Comparison of ENCODE assay signal across 8 mouse cellular contexts in genomic region chr17:56119981-56120880, GRCm38 (mm10). TPM values are rescaled to one million over a fixed set of nuclear protein-coding genes. Genes with fewer than 3 reads are reported as not detected.
DNase-seq lines count a peak whose midpoint lies in the region; ATAC-seq and TF ChIP-seq lines count a peak whose summit lies in the region.

No protein-coding gene starts in this region.

- 0 out of 2 replicates have a peak overlapping the region, but pooled peaks have one; percentile 6 for H3K9ac ChIP-seq in ES-E14 (ENCODE audit: insufficient read depth, low read depth, low read length, poor library complexity, severe bottlenecking)
- no peak overlapping the region for H3K9ac ChIP-seq in intestine, postnatal 0 days (ENCODE audit: low read depth, low read length)

- 4% methylated on average over 66 of the region's 66 CpGs for WGBS in intestine, postnatal 0 days
- WGBS in lung, adult 2 months = 3% methylated on average over 66 of the region's 66 CpGs

- intact Hi-C loops in left cerebral cortex, postnatal 36 days (cut with DNase I) = loop anchor here (5.0 kb wide), 1 partner anchor 37 kb away; no protein-coding TSS in a partner anchor

- no peak overlapping the region for H3K27ac ChIP-seq in ES-E14 (ENCODE audit: insufficient read depth, low read depth, low read length, poor library complexity, severe bottlenecking)
- H3K27ac ChIP-seq in intestine, postnatal 0 days (ENCODE audit: low read depth, low read length) = no peak overlapping the region

- no peak for TF ChIP-seq CTCF in intestine, postnatal 0 days (IDR thresholded peaks at IDR 0.05; ENCODE audit: low read depth)
- no peak for TF ChIP-seq CTCF in lung, adult 2 months (IDR thresholded peaks at IDR 0.05; ENCODE audit: insufficient read depth, low read length)

- peaks cover 0 to 5% of the 10 kb centered on the region in 2 experiments; a peak in 1 of 4 replicates for H3K4me1 ChIP-seq in ES-E14 (ENCODE audit: control insufficient read depth in 2 of 2, insufficient read depth in 2 of 2, low read length in 2 of 2, poor library complexity in 1 of 2)
- peaks cover 4% of the 10 kb centered on the region; the same call in 1 of the 2 replicates for H3K4me1 ChIP-seq in intestine, postnatal 0 days (replicated peaks; ENCODE audit: control insufficient read depth, insufficient read depth, low read length)
- H3K4me1 ChIP-seq in lung, adult 2 months (ENCODE audit: control insufficient read depth, insufficient read depth, low read length) = 0 out of 2 replicates have a peak, but pooled peaks cover 2% of the 10 kb centered on the region

- no peaks in the 10 kb centered on the region for H3K36me3 ChIP-seq in ES-E14 (ENCODE audit: control insufficient read depth, insufficient read depth, low read length, poor library complexity, severe bottlenecking)
- peaks cover 5% of the 10 kb centered on the region; the same call in 1 of the 2 replicates for H3K36me3 ChIP-seq in intestine, postnatal 0 days (ENCODE audit: control insufficient read depth, insufficient read depth)

- H3K27me3 ChIP-seq in intestine, postnatal 0 days (replicated peaks; ENCODE audit: control insufficient read depth, insufficient read depth, low read length) = peaks cover 61% of the 10 kb centered on the region

- ATAC-seq in granulocyte monocyte progenitor cell, adult 5-6 weeks (replicated peaks; ENCODE audit: poor library complexity, severe bottlenecking) = peak; percentile 6
- ATAC-seq in intestine, postnatal 0 days = no peak

- H3K9me3 ChIP-seq in ES-E14 (ENCODE audit: control insufficient read depth, insufficient read depth, low read depth, low read length) = no peaks in the 10 kb centered on the region
- H3K9me3 ChIP-seq in intestine, postnatal 0 days (ENCODE audit: control insufficient read depth) = peaks cover 9% of the 10 kb centered on the region

- DNase-seq in ES-E14 (ENCODE audit: low read depth, low spot score) = no peak
- DNase-seq in adrenal gland, postnatal 14 days = peak; percentile 86
- DNase-seq in lung, adult 2 months = peak; percentile 66
- no peak for DNase-seq in layer of hippocampus, adult 8-10 months (ENCODE audit: low spot score in 2 of 2)
- DNase-seq in frontal cortex, postnatal 14 days (ENCODE audit: low spot score in 2 of 2) = no peak
- no peak for DNase-seq in left cerebral cortex, postnatal 36 days (ENCODE audit: low spot score in 2 of 2)

- in situ Hi-C loops in ES-E14 (cut with MboI; ENCODE audit: low sequenced_read_pairs in 2 of 2, unreplicated experiment in 2 of 2) = no loop called here

- TF ChIP-seq POLR2A in lung, adult 2 months (IDR thresholded peaks at IDR 0.05; ENCODE audit: borderline replicate concordance, extremely low read depth, low read depth, low read length) = no peak

- H3K4me2 ChIP-seq in intestine, postnatal 0 days (replicated peaks; ENCODE audit: low read depth) = peak overlapping the region; percentile 48

- peak overlapping the region; percentile 57 to 61 for H3K4me3 ChIP-seq in ES-E14 (ENCODE audit: insufficient read depth in 1 of 2, low read depth in 1 of 2, low read length in 2 of 2, poor library complexity in 1 of 2, severe bottlenecking in 1 of 2)
- peak overlapping the region; percentile 22 for H3K4me3 ChIP-seq in intestine, postnatal 0 days (ENCODE audit: low read depth, low read length)
- peak overlapping the region; percentile 43 for H3K4me3 ChIP-seq in lung, adult 2 months (replicated peaks; ENCODE audit: extremely low read depth, low read depth, low read length)

TF ChIP-seq in ES-E14, 5 proteins besides CTCF, POLR2A, EP300 and RAD21:
- no peak for TF ChIP-seq ZNF384 (IDR thresholded peaks at IDR 0.05; ENCODE audit: low read depth, low read length)
- TF ChIP-seq CHD2 (IDR thresholded peaks at IDR 0.05; ENCODE audit: low read depth, low read length) = no peak
- no peak for TF ChIP-seq HCFC1 (IDR thresholded peaks at IDR 0.05; ENCODE audit: borderline replicate concordance, insufficient read depth, low read length)
- TF ChIP-seq MAFK (IDR thresholded peaks at IDR 0.05; ENCODE audit: insufficient read depth, low read depth, low read length) = no peak
- TF ChIP-seq ZC3H11A (IDR thresholded peaks at IDR 0.05; ENCODE audit: borderline replicate concordance, low read depth, low read length) = no peak
TF ChIP-seq in ES-E14: peak in this region for 0.

RNA-seq across cellular contexts. Expression of gene Lrg1, which starts 1.6 kb away (rescaled TPM):
- not detected in 2 replicates for total RNA-seq in ES-E14 (2012; rRNA removed)
- total RNA-seq in adrenal gland, postnatal 14 days (2021) = 58.3 and 63.2 TPM in 2 replicates
- total RNA-seq in granulocyte monocyte progenitor cell, adult 5-6 weeks (2014; fragmentation: Nextera tagmentation) = 0.45 and 0.96 TPM in 2 replicates
- total RNA-seq in granulocyte monocyte progenitor cell, adult 5-6 weeks (2017) = 0.69 and 2.6 TPM in 2 replicates
- 3.6 and 3.9 TPM in 2 replicates for polyA plus RNA-seq in intestine, postnatal 0 days (2015; fragmentation: Nextera tagmentation; extraction: Ambion mirVana)
- polyA plus RNA-seq in lung, adult 2 months (2012; rRNA removed) = 174 and 240 TPM in 2 replicates
- 1 to 10 TPM in 1 of 4 experiments, under 1 TPM in 3; 0.55 to 1.1 (median 0.74) TPM for total RNA-seq in layer of hippocampus, adult 8-10 months (2022)
- total RNA-seq in left cerebral cortex, postnatal 36 days (2021) = 1 to 10 TPM; 4.2 to 5.4 TPM

RNA-seq across cellular contexts. Expression of gene Plin5, which starts 2.8 kb away (rescaled TPM):
- 1.4 and 2.1 TPM in 2 replicates for total RNA-seq in ES-E14 (2012; rRNA removed)
- total RNA-seq in adrenal gland, postnatal 14 days (2021) = 91.4 and 109 TPM in 2 replicates
- total RNA-seq in granulocyte monocyte progenitor cell, adult 5-6 weeks (2014; fragmentation: Nextera tagmentation) = not detected in 2 replicates
- total RNA-seq in granulocyte monocyte progenitor cell, adult 5-6 weeks (2017) = 0.09 TPM in 1 of 2 replicates, not detected in the other
- 0.10 TPM in 1 of 2 replicates, not detected in the other for polyA plus RNA-seq in intestine, postnatal 0 days (2015; fragmentation: Nextera tagmentation; extraction: Ambion mirVana)
- polyA plus RNA-seq in lung, adult 2 months (2012; rRNA removed) = 5.5 and 8.6 TPM in 2 replicates
- total RNA-seq in layer of hippocampus, adult 8-10 months (2022) = under 1 TPM; 0.53 to 0.80 (median 0.66) TPM
- under 1 TPM; 0.59 to 0.99 TPM for total RNA-seq in left cerebral cortex, postnatal 36 days (2021)

RNA-seq across cellular contexts. Expression of gene Plin4, which starts 10.6 kb away (rescaled TPM):
- 0.31 and 0.69 TPM in 2 replicates for total RNA-seq in ES-E14 (2012; rRNA removed)
- 76.6 and 87.5 TPM in 2 replicates for total RNA-seq in adrenal gland, postnatal 14 days (2021)
- not detected in 2 replicates for total RNA-seq in granulocyte monocyte progenitor cell, adult 5-6 weeks (2014; fragmentation: Nextera tagmentation)
- total RNA-seq in granulocyte monocyte progenitor cell, adult 5-6 weeks (2017) = not detected in 2 replicates
- polyA plus RNA-seq in intestine, postnatal 0 days (2015; fragmentation: Nextera tagmentation; extraction: Ambion mirVana) = 0.30 and 0.31 TPM in 2 replicates
- 25.2 and 38.9 TPM in 2 replicates for polyA plus RNA-seq in lung, adult 2 months (2012; rRNA removed)
- total RNA-seq in layer of hippocampus, adult 8-10 months (2022) = 10 to 100 TPM in 2 of 4 experiments, 1 to 10 TPM in 2; 7.7 to 20.5 (median 12.2) TPM
- 1 to 10 TPM; 2.9 to 6.4 TPM for total RNA-seq in left cerebral cortex, postnatal 36 days (2021)

RNA-seq across cellular contexts. Expression of gene Sema6b, which starts 19.9 kb away (rescaled TPM):
- 2.9 and 7.1 TPM in 2 replicates for total RNA-seq in ES-E14 (2012; rRNA removed)
- total RNA-seq in adrenal gland, postnatal 14 days (2021) = 11.9 and 15.2 TPM in 2 replicates
- total RNA-seq in granulocyte monocyte progenitor cell, adult 5-6 weeks (2014; fragmentation: Nextera tagmentation) = 4.3 and 5.1 TPM in 2 replicates
- 6.0 and 7.7 TPM in 2 replicates for total RNA-seq in granulocyte monocyte progenitor cell, adult 5-6 weeks (2017)
- 0.94 and 1.1 TPM in 2 replicates for polyA plus RNA-seq in intestine, postnatal 0 days (2015; fragmentation: Nextera tagmentation; extraction: Ambion mirVana)
- 12.5 and 21.2 TPM in 2 replicates for polyA plus RNA-seq in lung, adult 2 months (2012; rRNA removed)
- total RNA-seq in layer of hippocampus, adult 8-10 months (2022) = 100 to 1,000 TPM; 116 to 118 (median 117) TPM
- 100 to 1,000 TPM; 131 to 144 TPM for total RNA-seq in left cerebral cortex, postnatal 36 days (2021)

RNA-seq across cellular contexts. Expression of gene Hdgfl2, which starts 40.8 kb away (rescaled TPM):
- 165 and 204 TPM in 2 replicates for total RNA-seq in ES-E14 (2012; rRNA removed)
- total RNA-seq in adrenal gland, postnatal 14 days (2021) = 52.5 and 60.1 TPM in 2 replicates
- total RNA-seq in granulocyte monocyte progenitor cell, adult 5-6 weeks (2014; fragmentation: Nextera tagmentation) = 70.7 and 83.3 TPM in 2 replicates
- 65.1 and 77.6 TPM in 2 replicates for total RNA-seq in granulocyte monocyte progenitor cell, adult 5-6 weeks (2017)
- polyA plus RNA-seq in intestine, postnatal 0 days (2015; fragmentation: Nextera tagmentation; extraction: Ambion mirVana) = 25.9 and 33.6 TPM in 2 replicates
- 44.8 and 47.2 TPM in 2 replicates for polyA plus RNA-seq in lung, adult 2 months (2012; rRNA removed)
- total RNA-seq in layer of hippocampus, adult 8-10 months (2022) = 100 to 1,000 TPM; 112 to 127 (median 115) TPM
- total RNA-seq in left cerebral cortex, postnatal 36 days (2021) = 100 to 1,000 TPM in 1 of 2 experiments, 10 to 100 TPM in 1; 95.2 to 109 TPM

Comparison
In these comparisons a context has a peak if more than half of its experiments do, and no peak if none do; other contexts are left out.
1. DNase-seq: peak in adrenal gland, postnatal 14 days (single experiment) and lung, adult 2 months (single experiment); none in ES-E14 (single experiment), layer of hippocampus, adult 8-10 months (0 of 2), frontal cortex, postnatal 14 days (0 of 2) and left cerebral cortex, postnatal 36 days (0 of 2).
2. RNA of gene Plin5, which starts 2.8 kb away (total RNA-seq): 91.4 to 109 TPM in adrenal gland, postnatal 14 days; 1.4 to 2.1 TPM in ES-E14, 0.59 to 0.99 TPM in left cerebral cortex, postnatal 36 days, 0.53 to 0.80 TPM in layer of hippocampus, adult 8-10 months and 0.09 TPM in granulocyte monocyte progenitor cell, adult 5-6 weeks; every median in the first group is over 10 times any median in the second.
3. Peak in every context shown above with its lines, with median percentiles within 50 percentile points of each other: H3K4me3 ChIP-seq.